Mouse (Mus musculus) lung, postnatal 0 days (tissue): ENCODE measurements around the gene Syt11.
"Not testable (repeated sequence)": the region's sequence is repeated elsewhere in the genome, so short reads cannot be mapped to it uniquely, and the experiment has no call there.

Experiments
- CTCF ChIP-seq: IDR thresholded peaks from 2 replicates; pipeline ENCODE4 v1.5.1; 2016; ENCODE audit warnings: antibody characterized with exemption, mild to moderate bottlenecking
- EP300 ChIP-seq: IDR thresholded peaks from 2 replicates; pipeline ENCODE4 v1.6.1; 2016; ENCODE audit warnings: antibody characterized with exemption, mild to moderate bottlenecking, control low read depth

DNA sequence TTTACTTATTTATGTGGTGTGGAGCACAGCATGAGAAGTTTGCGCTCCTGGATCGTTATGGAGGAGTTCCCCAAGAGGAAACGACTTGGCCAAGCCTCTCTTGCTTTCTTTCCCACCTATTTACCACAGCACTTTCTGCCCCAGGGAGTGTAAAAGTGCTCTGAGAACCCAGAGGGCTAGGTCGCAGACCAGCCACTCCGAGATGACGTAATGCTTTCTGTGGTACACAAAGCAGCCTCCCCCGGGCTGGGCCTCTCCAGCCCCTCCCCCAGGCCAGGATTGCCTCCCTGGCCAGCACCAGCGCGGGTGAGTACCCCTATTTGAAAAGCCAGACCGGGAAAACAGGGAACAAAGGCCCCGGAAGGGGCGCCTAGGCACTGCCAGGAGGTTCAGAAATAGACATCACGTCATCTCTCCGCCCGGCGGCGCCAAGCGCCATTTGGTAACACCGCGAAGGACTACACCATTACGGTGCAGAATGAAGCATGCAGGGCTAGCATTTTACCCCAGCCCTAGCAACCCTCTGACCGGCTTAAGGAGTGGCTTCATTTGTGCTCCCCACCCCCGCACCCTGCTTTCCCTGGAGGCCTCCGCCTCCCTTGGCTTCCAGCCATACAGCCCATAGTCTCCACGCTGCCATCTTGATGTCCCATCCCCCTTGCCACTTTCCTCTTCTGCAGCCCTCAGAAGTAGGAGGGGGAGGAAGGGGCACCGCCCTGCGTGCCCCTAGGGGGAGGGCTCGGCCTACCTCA lies 3.6 kb downstream of the Syt11 start:
- TF ChIP-seq CTCF, EP300: not testable (repeated sequence)
